Mouse (Mus musculus) spleen, adult 12 weeks (tissue): ENCODE measurements around the gene Fmo4.
"Not testable (repeated sequence)": the region's sequence is repeated elsewhere in the genome, so short reads cannot be mapped to it uniquely, and the experiment has no call there.

ENCODE experiments used
- DNase-seq: peaks from one replicate; pipeline ENCODE4 v3.0.0; 2022; ENCODE audit warnings: low spot score

Gene Fmo4

DNA sequence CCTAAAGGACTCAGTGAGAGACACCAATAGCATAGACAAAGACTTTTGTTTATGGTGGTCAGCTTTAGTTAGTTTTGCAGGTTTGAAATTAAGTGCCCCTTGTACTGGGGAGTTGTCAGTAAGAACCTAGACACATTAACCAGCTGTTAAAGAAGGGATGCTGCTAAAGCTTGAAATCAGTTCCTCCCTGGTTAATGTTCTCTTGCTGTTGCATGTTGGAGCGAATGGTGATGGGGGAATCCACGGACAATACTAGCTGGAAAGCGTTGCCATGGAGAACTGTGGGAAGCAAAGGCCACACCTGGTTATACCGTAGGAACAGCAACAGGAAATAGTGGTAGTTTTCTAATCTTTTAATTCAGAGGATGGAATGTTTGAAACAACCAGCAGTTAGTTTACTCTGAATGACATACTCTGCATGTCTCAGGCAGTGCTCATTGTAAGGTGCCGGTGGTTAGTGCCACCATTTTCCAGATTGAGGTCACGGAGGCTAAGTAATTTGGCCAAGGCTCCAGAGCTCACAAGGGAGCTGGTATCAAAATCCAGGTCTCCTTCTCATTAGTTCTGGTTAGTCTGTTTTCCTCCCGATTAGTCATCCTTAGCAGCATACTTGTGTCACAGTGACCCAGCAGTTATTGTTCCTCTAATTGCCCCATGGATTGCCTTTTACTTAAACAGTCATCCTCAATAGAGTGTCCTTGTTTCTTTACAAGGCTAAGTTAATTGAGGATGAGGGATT lies 21.3 kb downstream of the Fmo4 start:
- DNase-seq = no peak

DNA sequence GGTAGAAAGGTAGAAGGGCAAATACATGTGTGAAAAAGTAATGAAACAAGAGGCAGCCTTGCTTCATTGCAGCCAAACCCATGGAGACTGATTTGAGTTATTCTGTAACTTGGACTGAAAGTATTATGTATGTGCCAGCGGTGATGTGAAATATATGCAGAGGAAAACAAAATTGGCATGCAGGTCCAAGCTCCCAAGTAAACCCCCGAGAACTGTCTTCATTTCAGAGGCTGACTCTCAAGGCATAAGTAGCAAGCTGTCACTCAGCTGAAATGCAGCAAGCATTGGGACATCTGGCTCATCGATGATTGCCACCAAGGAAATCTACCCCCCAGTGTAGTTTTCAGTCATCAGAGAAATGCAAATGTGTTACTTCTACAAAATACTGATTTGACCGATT lies 28.6 kb downstream of the Fmo4 start:
- no peak for DNase-seq

DNA sequence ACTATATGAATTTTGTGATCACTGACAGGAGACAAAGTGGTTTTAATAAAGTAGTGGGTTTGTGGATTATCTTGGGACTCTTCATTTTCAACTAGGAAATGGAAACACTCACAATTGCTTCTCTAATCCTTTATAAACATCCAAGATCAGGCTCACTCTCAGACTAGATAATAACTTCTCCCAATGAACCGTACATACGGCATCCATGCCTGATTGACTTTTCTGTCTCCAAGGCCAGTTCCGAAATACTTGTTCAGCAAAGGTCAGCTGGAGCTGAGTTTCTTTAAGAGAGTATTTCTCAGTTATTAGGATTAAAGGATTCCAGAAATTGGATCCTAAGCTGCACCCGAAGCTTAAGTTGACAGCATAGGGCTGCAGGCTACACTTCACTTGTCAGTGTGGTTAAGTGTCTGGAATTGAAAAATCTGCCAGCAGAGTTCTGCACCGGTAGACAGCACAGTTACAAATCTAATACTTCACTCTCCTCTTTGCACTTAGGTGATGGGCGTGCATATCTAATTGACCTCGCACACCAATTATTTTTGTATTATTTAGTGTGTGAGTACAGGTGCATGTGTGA lies 30.0 kb downstream of the Fmo4 start:
- no peak for DNase-seq

DNA sequence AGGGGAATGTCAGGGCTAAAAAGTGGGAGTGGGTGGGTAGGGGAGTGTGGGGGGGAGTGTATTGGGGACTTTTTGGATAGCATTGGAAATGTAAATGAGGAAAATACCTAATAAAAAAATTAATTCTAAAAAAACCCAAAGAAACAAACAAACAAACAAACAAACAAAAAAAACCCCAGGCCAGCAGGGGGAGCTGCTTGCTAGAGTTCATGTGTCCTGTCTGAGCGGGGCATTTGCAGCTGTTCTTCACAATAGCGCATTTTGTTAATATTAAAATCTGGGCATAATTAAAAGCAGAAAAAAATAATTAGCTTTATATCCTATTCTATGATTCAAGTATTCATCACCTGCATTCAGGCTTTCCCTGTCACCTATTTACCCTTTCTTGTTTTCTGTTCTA lies 32.7 kb downstream of the Fmo4 start:
- not testable (repeated sequence) for DNase-seq

DNA sequence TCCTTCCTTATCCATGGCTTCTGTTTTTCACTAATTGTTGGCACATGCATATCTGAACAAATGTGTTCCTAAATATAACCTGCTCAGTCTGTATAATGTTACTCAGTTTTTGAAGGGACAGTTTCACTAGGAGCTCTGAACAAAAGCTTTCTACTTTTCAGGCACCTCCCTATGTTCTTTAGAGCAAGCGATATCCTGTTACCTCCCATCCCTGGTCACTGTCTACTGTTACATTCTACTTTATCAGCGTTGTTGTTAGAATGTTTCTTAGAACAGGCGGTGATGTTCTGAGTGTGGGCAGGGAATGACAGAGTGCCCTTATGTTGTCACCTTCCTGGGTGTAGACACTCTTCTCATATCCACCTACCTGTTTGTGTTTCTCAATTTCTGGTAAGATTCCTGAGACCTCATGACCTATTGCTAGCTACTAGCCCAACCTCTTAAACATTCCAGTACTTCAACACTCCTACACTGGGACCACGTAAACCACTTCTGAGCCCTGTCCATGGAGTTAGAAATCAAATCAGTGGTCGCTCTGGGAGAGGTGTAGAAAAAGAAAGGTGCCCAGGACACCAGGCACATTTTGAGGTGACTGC lies 35.7 kb downstream of the Fmo4 start:
- DNase-seq = no peak

DNA sequence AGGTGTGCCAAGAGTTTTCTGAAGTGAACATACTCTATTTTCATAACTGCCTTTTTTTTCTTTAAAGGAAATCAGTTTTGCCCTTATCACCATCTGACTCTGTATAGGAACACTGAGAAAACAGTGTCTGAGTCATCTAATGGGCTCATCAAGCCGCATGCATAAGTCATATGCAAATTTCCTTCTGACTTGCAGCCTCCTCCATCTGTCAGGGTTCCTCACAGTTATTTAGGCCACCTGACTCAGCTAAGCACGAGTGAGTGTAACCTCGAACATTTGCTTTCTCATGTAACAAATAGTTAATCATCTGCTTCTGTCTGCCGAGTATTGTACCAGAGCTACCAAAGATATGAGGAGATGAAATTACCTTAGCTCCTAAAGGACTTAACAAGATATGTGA lies 40.1 kb downstream of the Fmo4 start:
- DNase-seq = no peak

DNA sequence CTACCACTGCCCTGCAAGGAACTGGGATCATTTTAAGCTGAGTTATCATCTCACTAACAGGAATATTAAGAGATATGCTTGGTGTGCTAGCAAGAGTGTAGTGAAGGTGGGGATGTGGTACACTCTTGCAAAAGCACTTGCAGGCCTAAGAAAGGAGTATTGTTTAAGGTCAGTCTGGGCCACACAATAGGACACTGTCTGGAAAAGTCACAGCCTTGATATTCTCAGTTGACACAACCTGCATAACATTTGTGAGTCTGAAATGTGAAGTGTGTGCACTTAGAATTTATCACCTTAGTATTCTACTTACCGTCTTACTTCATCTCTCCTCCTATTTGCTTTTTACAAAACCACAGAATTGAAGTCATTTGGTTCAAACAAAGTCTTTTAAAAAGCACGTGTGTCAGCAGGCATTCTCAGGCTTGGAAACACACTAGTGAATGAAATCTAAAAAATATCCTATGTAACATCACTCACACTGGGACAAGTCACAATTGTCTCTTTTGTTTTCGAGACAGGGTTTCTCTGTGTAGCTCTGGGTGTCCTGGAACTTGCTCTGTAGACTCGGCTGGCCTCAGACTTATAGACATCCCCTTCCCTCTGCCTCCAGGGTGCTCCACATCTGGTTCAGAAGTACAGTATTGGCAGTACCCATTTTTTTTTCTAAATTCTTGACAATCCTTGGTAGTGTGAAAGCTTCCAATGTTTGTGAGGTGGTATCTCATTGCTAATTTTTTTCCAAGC lies 42.0 kb downstream of the Fmo4 start:
- no peak for DNase-seq

DNA sequence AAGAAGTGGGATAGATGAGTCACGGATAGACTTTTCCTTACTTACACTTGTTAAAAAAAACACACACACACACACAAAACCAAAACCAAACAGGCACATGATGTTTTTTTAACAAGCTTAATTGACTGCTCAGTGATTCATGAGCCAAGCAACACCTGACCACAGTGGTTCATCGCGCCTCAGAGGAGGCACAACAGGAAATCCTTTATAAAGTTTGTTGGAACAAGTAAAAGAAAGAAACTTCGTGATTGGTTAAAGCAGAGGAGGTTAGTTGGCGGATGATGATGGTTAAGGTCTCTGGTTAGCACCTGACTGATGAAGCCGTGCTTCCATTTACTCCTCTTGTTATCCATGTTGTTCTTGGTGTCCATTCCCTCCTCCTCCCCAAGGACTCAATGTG lies 61.8 kb downstream of the Fmo4 start:
- DNase-seq = no peak

DNA sequence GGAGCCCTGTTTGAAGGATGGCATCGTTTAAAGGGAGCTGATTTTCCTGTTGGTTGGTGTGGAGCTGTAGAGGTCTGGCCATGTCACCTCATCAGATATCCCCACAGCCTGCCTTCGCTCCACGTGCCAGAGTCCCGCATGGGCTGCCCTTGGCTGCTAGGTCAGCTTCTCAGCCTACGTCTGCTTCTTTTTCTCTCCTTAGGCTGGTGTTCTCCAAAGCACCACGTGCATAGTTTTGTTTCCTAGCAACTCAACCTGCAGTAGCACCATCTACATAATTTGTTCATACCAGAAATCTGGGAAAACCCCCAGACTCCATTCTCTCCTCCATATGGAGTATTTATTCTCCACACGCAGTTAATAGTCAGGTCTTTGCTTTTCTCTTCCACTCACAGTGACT lies 64.2 kb downstream of the Fmo4 start:
- DNase-seq = no peak

DNA sequence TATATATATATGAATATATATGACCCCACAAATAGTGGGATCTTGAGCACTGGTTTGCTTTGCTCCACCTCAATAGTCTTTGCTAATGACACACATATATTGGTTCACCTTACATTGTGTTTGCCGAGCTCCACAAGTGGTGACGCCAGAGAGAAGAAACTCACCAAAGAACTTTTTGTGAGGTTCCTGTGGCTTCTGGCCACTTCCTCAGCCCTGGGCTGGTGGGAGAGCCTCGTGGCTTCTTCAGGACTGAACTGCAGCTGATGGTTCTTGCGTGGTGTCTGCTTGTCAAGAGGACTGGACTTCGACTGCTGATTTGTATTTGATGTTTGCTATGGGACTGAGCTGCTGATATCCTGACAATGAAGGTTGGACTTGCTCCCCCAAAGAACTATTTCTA lies 65.0 kb downstream of the Fmo4 start:
- no peak for DNase-seq
